Mouse (Mus musculus) liver, embryonic 14.5 days (tissue): ENCODE measurements at regions not wholly inside any gene's neighbourhood (a gene's known extent, or its start where the extent isn't known, plus 50 kb on each side); places are given as distances from the start of the nearest gene placed in this dataset.

Experiments
- ATAC-seq: fragments of 200-750 bp; cut with Nextera tagmentation; 2 replicates; pipeline ENCODE4 v1.8.0; 2017; ENCODE audit warnings: moderate number of reproducible peaks, mild to moderate bottlenecking, moderate library complexity; ENCODE audit not compliant: insufficient read depth
- DNase-seq, 3 experiments: peaks; one replicate each; pipeline ENCODE4 v3.0.0-alpha.2; 2012 to 2013; ENCODE audit warnings: low read depth in 3 of 3, low spot score in 3 of 3
- H3K27ac ChIP-seq: fragments of 300-500 bp; sonication (generic); 2 replicates; pipeline ENCODE4 v1.5.1; 2014; ENCODE audit warnings: moderate library complexity, mild to moderate bottlenecking, control low read depth, inconsistent platforms
- H3K27me3 ChIP-seq: fragments of 300-500 bp; sonication (generic); 2 replicates; pipeline ENCODE4 v1.6.1; 2014; ENCODE audit warnings: mild to moderate bottlenecking, low read length, moderate library complexity; ENCODE audit not compliant: control insufficient read depth, insufficient read depth
- H3K36me3 ChIP-seq: fragments of 300-500 bp; sonication (generic); replicated peaks from 2 replicates; pipeline ENCODE4 v1.6.1; 2014; ENCODE audit warnings: low read depth; ENCODE audit not compliant: control insufficient read depth, insufficient read depth
- H3K4me1 ChIP-seq, 2 experiments: fragments of 200-500 bp in 1 of 2; fragments of 300-500 bp in 1 of 2; sonication (generic) in 1 of 2; replicated peaks; 2 replicates each; pipeline ENCODE4 v1.6.1; 2012 to 2014; ENCODE audit warnings: antibody characterized with exemption in 1 of 2, inconsistent platforms in 1 of 2, low read length in 1 of 2; ENCODE audit not compliant: control insufficient read depth in 2 of 2, insufficient read depth in 2 of 2
- H3K4me2 ChIP-seq: fragments of 300-500 bp; sonication (generic); 2 replicates; pipeline ENCODE4 v1.6.1; 2014; ENCODE audit warnings: low read depth, mild to moderate bottlenecking, control low read depth, moderate library complexity
- H3K4me3 ChIP-seq, 2 experiments: fragments of 200-500 bp in 1 of 2; fragments of 300-500 bp in 1 of 2; sonication (generic) in 1 of 2; 2 replicates each; pipeline ENCODE4 v1.5.1; 2012 to 2014; ENCODE audit warnings: low read depth in 2 of 2, low read length in 2 of 2, mild to moderate bottlenecking in 2 of 2, control low read depth in 1 of 2, inconsistent platforms in 1 of 2, moderate library complexity in 1 of 2; ENCODE audit not compliant: insufficient read depth in 1 of 2
- H3K9ac ChIP-seq: fragments of 300-500 bp; sonication (generic); replicated peaks from 2 replicates; pipeline ENCODE4 v1.6.1; 2014; ENCODE audit warnings: mild to moderate bottlenecking, control low read depth, moderate library complexity
- H3K9me3 ChIP-seq: fragments of 300-500 bp; sonication (generic); 2 replicates; pipeline ENCODE4 v1.6.1; 2016; ENCODE audit warnings: low read length, mixed read lengths; ENCODE audit not compliant: control insufficient read depth
- CTCF ChIP-seq: IDR thresholded peaks from 2 replicates; pipeline ENCODE4 v1.5.1; 2016; ENCODE audit warnings: antibody characterized with exemption, low read depth, control low read depth
- EP300 ChIP-seq: IDR thresholded peaks from 2 replicates; pipeline ENCODE4 v1.6.1; 2016; ENCODE audit warnings: antibody characterized with exemption, low read depth
- WGBS: fragments of 180-500 bp; shearing (Covaris S2); extraction: QIAGEN DNeasy Blood & Tissue Kit; methylation state at CpG from one replicate; pipeline ENCODE4 v1.1.7; 2014; ENCODE audit not compliant: insufficient replicate concordance; 5-methylcytosine and 5-hydroxymethylcytosine counted together

- Histone ChIP-seq H3K4me1 (no peaks in the 10 kb centered on the region), H3K27me3 (no peaks in the 10 kb centered on the region), H3K27ac (no peak overlapping the region), H3K36me3 (no peaks in the 10 kb centered on the region), H3K9ac (no peak overlapping the region), H3K4me3 (no peak overlapping the region), H3K4me2 (no peak overlapping the region), H3K9me3 (no peaks in the 10 kb centered on the region)
- no peak for DNase-seq
- WGBS = 52% methylated on average over 1 of the region's 1 CpGs
- TF ChIP-seq EP300 = no peak
- no peak for TF ChIP-seq CTCF
- no peak for ATAC-seq
Observed at GRCm38 (mm10) chr9:82763651-82764050, 65.7 kb upstream of the Irak1bp1 start.
